Mouse (Mus musculus) kidney, adult 10 weeks (tissue): Measurements from ENCODE around the gene Lacc1. TPM values are rescaled to one million over a fixed set of nuclear protein-coding genes. Genes with fewer than 3 reads are reported as not detected.

Experiments used
- polyA plus RNA-seq: library from polyadenylated mRNA; stranded (reverse); fragments of 350-450 nt; fragmentation: Illumina TruSeq; extraction: RNeasy Lipid Tissue Mini Kit (QIAGEN cat#74804); gene quantifications from one replicate; pipeline ENCODE4 v1.2.3, GENCODE M21; 2014; ENCODE audit warnings: low read depth, low replicate concordance

The Lacc1 gene
- 4.5 TPM for polyA plus RNA-seq

GRCm38 (mm10) chr14:77036226-77037046 lies at the start of gene Lacc1, which contains the start of gene Ccdc122:
Gene Lacc1, minus strand, starts transcription at chr14:77036904.
Gene Ccdc122, plus strand, starts transcription at chr14:77036772.

Other genes with a start within 250 kb of the Lacc1 start
- gene Ccdc122, start 132 bp downstream of the Lacc1 start, polyA plus RNA-seq = 8.0 TPM
- gene Enox1, start 119.9 kb upstream of the Lacc1 start, polyA plus RNA-seq = 4.1 TPM